Mouse (Mus musculus) heart, embryonic 11.5 days (tissue): ENCODE results near the gene Cdc6. TPM values are rescaled to one million over a fixed set of nuclear protein-coding genes. Genes with fewer than 3 reads are reported as not detected.

Experiments used
- ATAC-seq: fragments of 200-750 bp; cut with Nextera tagmentation; replicated peaks from 2 replicates; pipeline ENCODE4 v1.8.0; 2017; ENCODE audit warnings: moderate library complexity; ENCODE audit not compliant: insufficient number of reproducible peaks, low FRiP score, low TSS enrichment
- H3K27ac ChIP-seq: fragments of 300-500 bp; sonication (generic); 2 replicates; pipeline ENCODE4 v1.5.1; 2014; ENCODE audit warnings: mild to moderate bottlenecking, low read depth, low read length
- H3K27me3 ChIP-seq: fragments of 300-500 bp; sonication (generic); 2 replicates; pipeline ENCODE4 v1.6.1; 2014; ENCODE audit warnings: mild to moderate bottlenecking, low read length, mixed read lengths; ENCODE audit not compliant: control insufficient read depth, insufficient read depth
- H3K36me3 ChIP-seq: fragments of 300-500 bp; sonication (generic); 2 replicates; pipeline ENCODE4 v1.6.1; 2014; ENCODE audit warnings: mild to moderate bottlenecking, low read length, moderate library complexity, mixed read lengths; ENCODE audit not compliant: control insufficient read depth, insufficient read depth
- H3K4me1 ChIP-seq: fragments of 300-500 bp; sonication (generic); 2 replicates; pipeline ENCODE4 v1.6.1; 2014; ENCODE audit warnings: low read length; ENCODE audit not compliant: control insufficient read depth, insufficient read depth
- H3K4me2 ChIP-seq: fragments of 300-500 bp; sonication (generic); 2 replicates; pipeline ENCODE4 v1.6.1; 2014; ENCODE audit warnings: mild to moderate bottlenecking, moderate library complexity
- H3K4me3 ChIP-seq: fragments of 300-500 bp; sonication (generic); 2 replicates; pipeline ENCODE4 v1.5.1; 2014; ENCODE audit warnings: low read depth, low read length
- H3K9ac ChIP-seq: fragments of 300-500 bp; sonication (generic); 2 replicates; pipeline ENCODE4 v1.6.1; 2014; ENCODE audit warnings: mild to moderate bottlenecking, low read depth, low read length, moderate library complexity
- H3K9me3 ChIP-seq: fragments of 300-500 bp; sonication (generic); replicated peaks from 2 replicates; pipeline ENCODE4 v1.6.1; 2016; ENCODE audit warnings: low read length; ENCODE audit not compliant: control insufficient read depth
- WGBS: fragments of 180-500 bp; shearing (Covaris S2); extraction: QIAGEN DNeasy Blood & Tissue Kit; methylation state at CpG from one replicate; pipeline ENCODE4 v1.1.7; 2014; ENCODE audit not compliant: insufficient replicate concordance; 5-methylcytosine and 5-hydroxymethylcytosine counted together
- polyA plus RNA-seq: library from polyadenylated mRNA; unstranded; fragments of >200 nt; fragmentation: Nextera tagmentation; extraction: Ambion mirVana; gene quantifications from 2 replicates; pipeline ENCODE4 v1.2.1, GENCODE M21; 2014

The Cdc6 gene
- polyA plus RNA-seq, 1 experiment from 2014 or later, result 33.6 TPM

DNA sequence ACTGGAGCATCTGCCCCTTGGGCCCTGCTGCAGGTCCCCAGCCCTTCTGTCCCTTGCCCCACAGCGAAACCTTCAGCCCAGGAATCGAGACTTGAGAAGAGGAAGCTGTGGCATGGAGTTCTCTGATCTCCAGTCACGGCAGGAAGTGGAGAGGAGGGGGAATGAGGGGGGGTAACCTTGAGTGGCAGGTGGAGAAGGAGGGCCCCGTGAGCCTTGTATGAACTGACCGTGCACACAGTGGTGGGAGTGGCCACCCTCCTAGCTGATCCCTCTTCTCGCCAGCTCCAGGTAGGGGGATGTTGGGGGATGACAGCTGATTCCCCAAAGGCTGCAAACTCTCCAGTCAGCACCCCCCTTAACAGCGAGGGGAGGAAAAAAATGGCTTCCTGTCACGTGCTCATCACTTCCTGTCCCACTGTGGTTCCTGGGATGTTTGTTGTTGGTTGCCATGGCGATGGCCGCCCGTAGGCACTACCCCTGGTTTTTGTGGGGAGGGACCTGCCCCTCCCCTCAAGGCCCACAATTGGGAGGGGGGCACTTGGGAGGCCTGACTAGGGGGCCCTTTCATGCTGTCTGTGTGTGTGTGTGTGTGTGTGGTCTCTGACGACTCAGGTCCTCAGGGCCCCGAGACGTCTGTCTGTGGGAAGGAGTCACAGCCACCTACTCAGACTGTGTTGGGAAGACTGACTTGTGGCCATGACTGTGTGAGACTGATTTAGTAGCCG, 34.4 kb downstream of the Cdc6 start:
- WGBS, result 7% methylated on average over 15 of the region's 15 CpGs
- no peaks in the 10 kb centered on the region for H3K9me3 ChIP-seq
- peak; percentile 15; the same call in 1 of the 2 replicates for ATAC-seq
- H3K4me2 ChIP-seq, result peak overlapping the region; percentile 75
- peaks cover 83% of the 10 kb centered on the region for H3K4me1 ChIP-seq
- H3K27ac ChIP-seq, result peak overlapping the region; percentile 100
- H3K27me3 ChIP-seq, result no peaks in the 10 kb centered on the region
- H3K9ac ChIP-seq, result peak overlapping the region; percentile 77
- peak overlapping the region; percentile 63 for H3K4me3 ChIP-seq
- no peaks in the 10 kb centered on the region for H3K36me3 ChIP-seq

DNA sequence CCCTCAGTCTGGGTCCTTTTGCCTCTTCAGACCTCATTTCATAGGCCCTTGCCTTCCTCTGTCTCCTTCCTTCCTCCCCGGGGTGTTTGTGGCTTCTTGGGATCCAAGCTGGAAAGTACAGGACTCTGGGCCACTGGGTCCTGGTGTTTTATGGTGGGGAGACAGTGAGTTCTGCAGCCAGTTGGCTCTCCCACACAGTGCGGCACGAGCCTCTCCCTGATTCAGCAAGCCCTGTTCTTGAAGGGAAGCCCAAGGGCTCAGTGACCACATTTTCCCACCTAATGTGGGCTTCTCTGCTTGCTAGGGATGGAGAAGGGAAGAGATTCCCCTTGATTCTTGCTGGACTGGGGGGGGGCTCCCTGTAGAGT, 34.9 kb downstream of the Cdc6 start:
- Histone ChIP-seq H3K4me1 (peaks cover 87% of the 10 kb centered on the region), H3K9ac (peak overlapping the region; percentile 77), H3K27ac (peak overlapping the region; percentile 100), H3K27me3 (no peaks in the 10 kb centered on the region), H3K4me2 (peak overlapping the region; percentile 75), H3K36me3 (no peaks in the 10 kb centered on the region), H3K4me3 (peak overlapping the region; percentile 63), H3K9me3 (no peaks in the 10 kb centered on the region)
- ATAC-seq, result no peak
- WGBS, result 44% methylated on average over 3 of the region's 3 CpGs

DNA sequence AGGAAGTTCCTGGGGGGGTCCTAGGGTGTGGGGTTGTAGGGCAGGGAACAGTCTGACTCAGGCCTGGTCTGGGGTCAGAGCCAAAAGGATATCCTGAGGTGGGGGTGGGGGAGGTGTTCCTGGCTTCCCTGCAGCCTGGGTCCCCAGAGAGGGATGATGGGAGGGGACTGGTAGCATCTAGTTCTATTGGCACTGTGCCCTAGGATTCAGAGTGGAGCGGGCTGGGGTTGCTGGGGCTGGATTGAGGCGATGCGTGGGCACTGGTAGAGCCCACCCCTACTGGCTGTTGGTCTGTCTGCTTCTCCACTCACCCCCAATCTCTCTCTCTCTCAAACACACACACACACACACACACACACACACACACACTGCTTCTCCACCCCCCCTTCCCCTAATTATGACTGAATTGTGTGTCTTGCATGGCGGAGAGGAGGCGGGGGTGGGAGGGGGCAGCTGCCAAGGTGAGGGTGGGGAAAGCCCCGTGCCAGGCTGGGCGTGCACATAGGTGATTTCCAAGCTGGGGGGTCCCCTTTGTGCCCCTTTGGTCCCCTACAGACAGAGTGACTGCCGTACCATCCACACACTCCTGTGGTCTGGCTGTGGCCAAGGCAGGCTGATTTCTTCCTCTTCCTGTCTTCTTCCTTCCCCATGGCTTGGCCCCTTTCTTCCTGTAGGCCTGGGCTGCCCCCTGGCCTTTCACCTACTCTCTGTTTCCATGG, 35.5 kb downstream of the Cdc6 start:
- Histone ChIP-seq H3K9ac (peak overlapping the region; percentile 40; the same call in 1 of the 2 replicates), H3K4me1 (peaks cover 93% of the 10 kb centered on the region), H3K36me3 (no peaks in the 10 kb centered on the region), H3K4me3 (peak overlapping the region; percentile 63; the same call in 1 of the 2 replicates), H3K27ac (peak overlapping the region; percentile 100), H3K4me2 (peak overlapping the region; percentile 75), H3K9me3 (no peaks in the 10 kb centered on the region), H3K27me3 (no peaks in the 10 kb centered on the region)
- peak; percentile 40 for ATAC-seq
- 65% methylated on average over 8 of the region's 8 CpGs for WGBS

DNA sequence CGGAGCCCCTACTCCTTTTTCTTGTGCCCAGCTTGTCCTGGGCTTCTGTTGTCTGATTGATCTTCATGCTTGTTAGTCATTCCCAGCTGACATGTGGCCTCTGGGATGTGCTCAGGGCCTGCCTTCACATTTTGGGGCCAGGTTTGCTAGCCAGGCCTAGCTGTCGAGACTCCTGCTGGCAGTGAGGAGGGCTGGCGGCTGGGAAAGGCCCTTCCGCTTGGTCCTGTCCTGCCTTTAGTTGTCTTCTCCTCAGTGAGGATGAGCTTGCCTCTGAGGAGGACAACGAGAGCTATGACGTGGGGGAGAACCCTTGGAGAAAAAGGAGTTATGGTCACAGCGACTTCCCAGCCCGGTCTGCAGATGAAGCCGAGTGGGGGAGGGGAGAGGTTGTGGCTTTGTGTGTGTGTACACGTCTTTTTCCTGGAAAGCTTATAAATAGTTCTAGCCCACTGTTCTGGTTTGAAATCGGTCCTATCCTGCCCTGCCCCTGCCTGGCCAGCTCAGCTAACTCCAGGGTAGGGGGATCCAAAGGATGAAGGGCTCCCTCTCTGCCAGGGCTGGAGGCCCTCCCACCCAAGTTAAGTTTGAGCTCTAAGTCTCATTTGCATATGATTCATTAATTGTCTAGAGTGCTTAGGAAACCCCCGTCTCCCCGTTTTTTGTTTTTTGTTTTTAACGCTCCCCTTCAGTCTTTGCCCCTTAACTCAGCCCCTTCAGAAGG, 36.3 kb downstream of the Cdc6 start:
- peaks cover 90% of the 10 kb centered on the region for H3K4me1 ChIP-seq
- H3K27me3 ChIP-seq, result no peaks in the 10 kb centered on the region
- H3K4me2 ChIP-seq, result peak overlapping the region; percentile 75
- peak overlapping the region; percentile 100 for H3K27ac ChIP-seq
- no peak overlapping the region for H3K4me3 ChIP-seq
- no peaks in the 10 kb centered on the region for H3K9me3 ChIP-seq
- 28% methylated on average over 14 of the region's 14 CpGs for WGBS
- no peaks in the 10 kb centered on the region for H3K36me3 ChIP-seq
- peak overlapping the region; percentile 40 for H3K9ac ChIP-seq
- no peak for ATAC-seq

DNA sequence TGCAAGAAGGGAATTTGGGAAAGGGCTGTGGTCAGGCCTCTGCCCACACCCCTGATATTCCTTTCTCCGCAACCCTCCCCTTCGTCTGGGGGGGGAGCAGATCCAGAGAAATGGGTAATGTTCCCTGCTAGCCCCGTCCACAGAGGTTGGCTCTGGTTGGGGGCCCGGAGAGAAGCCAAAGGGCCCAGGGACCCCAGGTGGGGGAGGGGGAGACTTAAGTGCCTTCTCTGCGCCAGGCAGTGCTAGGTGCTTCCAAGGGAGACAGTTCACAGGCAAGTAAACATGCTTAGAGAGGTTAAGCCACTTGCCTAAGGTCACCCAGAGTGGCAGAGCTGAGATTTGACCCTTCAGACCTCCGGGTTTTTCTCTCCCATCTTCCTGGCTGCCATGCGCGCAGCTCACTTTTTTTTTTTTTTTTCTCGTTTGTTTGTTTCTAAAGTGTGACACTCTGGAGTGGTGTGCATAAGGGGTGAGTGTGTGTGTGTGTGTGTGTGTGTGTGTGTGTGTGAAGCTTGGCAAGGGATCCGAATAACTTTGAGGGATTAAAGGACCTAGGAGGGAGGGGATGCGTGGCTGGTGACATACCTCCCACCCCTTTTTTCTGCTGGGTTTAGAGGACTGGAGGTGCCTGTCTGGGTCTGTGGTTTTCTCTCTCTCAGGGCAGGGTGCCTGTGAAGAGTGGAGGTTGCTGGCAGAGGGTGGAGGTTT, 37.5 kb downstream of the Cdc6 start:
- no peak for ATAC-seq
- H3K4me2 ChIP-seq, result peak overlapping the region; percentile 0; the same call in 1 of the 2 replicates
- no peaks in the 10 kb centered on the region for H3K27me3 ChIP-seq
- H3K36me3 ChIP-seq, result no peaks in the 10 kb centered on the region
- peak overlapping the region; percentile 2; the same call in 1 of the 2 replicates for H3K9ac ChIP-seq
- H3K27ac ChIP-seq, result peak overlapping the region; percentile 17
- H3K4me3 ChIP-seq, result no peak overlapping the region
- peaks cover 89% of the 10 kb centered on the region for H3K4me1 ChIP-seq
- WGBS, result 34% methylated on average over 11 of the region's 11 CpGs
- no peaks in the 10 kb centered on the region for H3K9me3 ChIP-seq

DNA sequence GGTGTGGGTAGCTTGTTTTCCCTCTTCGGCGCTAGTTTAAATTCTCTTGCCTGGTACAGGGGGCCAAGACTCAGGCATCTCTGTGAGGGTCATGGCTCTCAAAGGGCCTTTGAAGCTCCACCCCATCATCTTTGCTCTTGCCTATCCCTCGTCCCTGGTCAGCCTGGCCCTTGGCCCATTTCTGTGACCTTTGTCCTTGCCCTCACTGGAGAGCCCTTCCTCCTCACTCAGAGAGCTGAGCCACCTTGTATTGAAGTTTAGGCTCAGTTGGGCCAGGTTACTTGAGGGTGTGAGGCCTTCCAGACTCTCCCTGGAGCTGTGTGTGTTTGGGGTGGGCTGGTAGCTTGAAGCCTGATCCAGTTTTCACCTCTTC, 38.0 kb downstream of the Cdc6 start:
- no peaks in the 10 kb centered on the region for H3K27me3 ChIP-seq
- 57% methylated on average over 3 of the region's 3 CpGs for WGBS
- ATAC-seq, result no peak
- H3K4me3 ChIP-seq, result no peak overlapping the region
- no peak overlapping the region for H3K27ac ChIP-seq
- no peak overlapping the region for H3K4me2 ChIP-seq
- H3K9ac ChIP-seq, result no peak overlapping the region
- H3K9me3 ChIP-seq, result no peaks in the 10 kb centered on the region
- no peaks in the 10 kb centered on the region for H3K36me3 ChIP-seq
- peaks cover 88% of the 10 kb centered on the region for H3K4me1 ChIP-seq

DNA sequence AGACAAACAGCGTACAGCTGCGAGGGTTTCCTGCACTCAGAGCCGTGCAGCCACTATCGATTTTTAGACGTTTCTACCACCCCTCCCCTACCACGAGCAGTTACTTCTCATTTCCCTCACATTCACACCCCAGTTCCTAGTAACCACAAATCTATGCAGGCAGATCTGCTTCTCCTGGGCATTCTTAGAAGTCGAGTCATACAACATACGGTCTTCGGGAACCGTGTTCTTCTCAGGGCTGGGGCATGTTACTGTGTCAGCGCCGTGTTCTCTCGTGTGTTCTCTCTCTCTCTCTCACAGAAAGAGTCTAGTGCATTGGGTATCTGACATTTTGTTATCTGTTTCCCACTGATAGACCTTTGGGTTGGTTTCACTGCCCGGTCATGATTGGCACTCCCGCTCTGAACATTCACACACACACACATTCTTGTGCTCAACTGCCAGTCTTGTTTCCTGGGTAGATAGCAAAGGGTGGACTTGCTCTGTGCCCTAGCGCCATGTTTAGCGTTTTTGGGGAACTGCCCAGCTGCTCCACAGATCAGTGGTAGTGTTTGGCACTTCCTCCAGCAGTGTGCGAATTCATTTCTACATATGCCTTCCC, 40.5 kb downstream of the Cdc6 start:
- Histone ChIP-seq H3K4me3 (no peak overlapping the region), H3K4me1 (peaks cover 80% of the 10 kb centered on the region), H3K36me3 (peaks cover 4% of the 10 kb centered on the region; the same call in 1 of the 2 replicates), H3K9ac (no peak overlapping the region), H3K27me3 (no peaks in the 10 kb centered on the region), H3K9me3 (no peaks in the 10 kb centered on the region), H3K27ac (0 out of 2 replicates have a peak overlapping the region, but pooled peaks have one; percentile 16), H3K4me2 (no peak overlapping the region)
- WGBS, result 61% methylated on average over 18 of the region's 18 CpGs
- no peak for ATAC-seq
